Comparison of ENCODE assay signal across 9 mouse cellular contexts in the genomic region with DNA sequence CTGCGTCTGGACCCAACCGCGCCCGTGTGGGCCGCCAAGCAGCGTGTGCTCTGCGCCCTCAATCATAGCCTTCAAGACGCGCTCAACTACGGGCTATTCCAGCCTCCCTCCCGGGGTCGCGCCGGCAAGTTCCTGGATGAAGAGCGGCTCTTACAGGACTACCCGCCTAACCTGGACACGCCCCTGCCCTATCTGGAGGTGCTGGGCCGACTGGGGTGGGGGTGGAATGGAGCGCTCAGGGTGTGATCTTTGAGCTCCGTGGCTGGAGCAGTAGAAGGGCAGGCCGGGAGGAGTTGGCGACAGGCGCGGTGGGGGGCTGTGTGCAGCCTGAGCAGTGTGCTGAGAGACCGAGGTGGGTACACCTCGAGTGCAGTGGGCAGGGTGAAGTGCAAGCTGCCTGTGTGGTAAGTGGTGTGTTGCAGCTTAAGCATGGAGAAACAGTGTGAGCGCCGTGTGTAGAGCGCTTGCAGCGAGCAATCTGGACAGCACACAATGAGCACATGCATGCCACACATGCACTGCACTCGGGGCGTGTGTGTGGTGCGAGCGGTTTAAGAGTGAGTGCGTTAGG. TPM values are rescaled to one million over a fixed set of nuclear protein-coding genes. Genes with fewer than 3 reads are reported as not detected.
DNase-seq lines count a peak whose midpoint lies in the region; ATAC-seq and TF ChIP-seq lines count a peak whose summit lies in the region.
"Had no signal": no experiment of that assay in that cellular context is flagged by ENCODE, and none has a peak within 500 bp of the region (broad histone marks: within the 10 kb centered on the region; RNA-seq: fewer than 3 reads in every experiment).

No protein-coding gene starts in this region.

- H3K27me3 ChIP-seq in testis, adult 2 months (ENCODE audit: control insufficient read depth, insufficient read depth, low read length), result no peaks in the 10 kb centered on the region; the same call in 1 of the 2 replicates
- peaks cover 52% of the 10 kb centered on the region for H3K27me3 ChIP-seq in heart, postnatal 0 days (ENCODE audit: control insufficient read depth, insufficient read depth, low read length)
- H3K27me3 ChIP-seq in liver, embryonic 16.5 days (ENCODE audit: control insufficient read depth, insufficient read depth, low read depth, low read length), result peaks cover 39% of the 10 kb centered on the region

- no peak for ATAC-seq in heart, postnatal 0 days (ENCODE audit: insufficient read depth, low read depth)
- ATAC-seq in liver, embryonic 16.5 days (ENCODE audit: low read depth), result peak; percentile 50; the same call in 1 of the 2 replicates

- peak overlapping the region; percentile 15; the same call in 1 of the 2 replicates for H3K4me3 ChIP-seq in testis, adult 2 months (ENCODE audit: control insufficient read depth, low read depth, low read length)
- H3K4me3 ChIP-seq in heart, postnatal 0 days (ENCODE audit: low read depth, low read length), result peak overlapping the region; percentile 73
- peak overlapping the region; percentile 66 for H3K4me3 ChIP-seq in liver, embryonic 16.5 days (ENCODE audit: low read depth, low read length)

- no peak for TF ChIP-seq POLR2A in testis, adult 2 months (IDR thresholded peaks at IDR 0.05; ENCODE audit: control insufficient read depth, low read depth, low read length)

- peak overlapping the region; percentile 81 for H3K4me2 ChIP-seq in heart, postnatal 0 days (ENCODE audit: low read depth, low read length)
- H3K4me2 ChIP-seq in liver, embryonic 16.5 days (ENCODE audit: low read depth, low read length), result peak overlapping the region; percentile 89

- H3K27ac ChIP-seq in testis, adult 2 months (ENCODE audit: control insufficient read depth, insufficient read depth, low read depth, low read length), result no peak overlapping the region
- no peak overlapping the region for H3K27ac ChIP-seq in heart, postnatal 0 days (ENCODE audit: low read depth)
- no peak overlapping the region for H3K27ac ChIP-seq in liver, embryonic 16.5 days (ENCODE audit: low read length)

- peaks cover 12% of the 10 kb centered on the region for H3K4me1 ChIP-seq in testis, adult 2 months (ENCODE audit: control insufficient read depth, insufficient read depth, low read length)
- H3K4me1 ChIP-seq in heart, postnatal 0 days (ENCODE audit: control insufficient read depth, insufficient read depth), result no peaks in the 10 kb centered on the region; the same call in 1 of the 2 replicates
- H3K4me1 ChIP-seq in liver, embryonic 16.5 days (ENCODE audit: control insufficient read depth, low read depth, low read length), result peaks cover 21% of the 10 kb centered on the region

- TF ChIP-seq EP300 in heart, postnatal 0 days (IDR thresholded peaks at IDR 0.05; ENCODE audit: low read depth), result no peak

- WGBS in heart, postnatal 0 days, result 4% methylated on average over 35 of the region's 35 CpGs
- WGBS in liver, embryonic 16.5 days (ENCODE audit: insufficient replicate concordance), result 7% methylated on average over 35 of the region's 35 CpGs

- no peaks in the 10 kb centered on the region for H3K9me3 ChIP-seq in heart, postnatal 0 days (replicated peaks; ENCODE audit: control insufficient read depth, low read length)
- no peaks in the 10 kb centered on the region for H3K9me3 ChIP-seq in liver, embryonic 16.5 days (replicated peaks; ENCODE audit: control insufficient read depth, low read length)

- no peak for TF ChIP-seq CTCF in testis, adult 2 months (IDR thresholded peaks at IDR 0.05; ENCODE audit: control insufficient read depth, insufficient read depth, insufficient replicate concordance, low read depth, low read length)
- no peak for TF ChIP-seq CTCF in heart, postnatal 0 days (IDR thresholded peaks at IDR 0.05; ENCODE audit: low read depth)

- H3K36me3 ChIP-seq in testis, adult 2 months (ENCODE audit: control insufficient read depth, insufficient read depth, low read length), result no peaks in the 10 kb centered on the region
- H3K36me3 ChIP-seq in heart, postnatal 0 days (replicated peaks; ENCODE audit: control insufficient read depth, insufficient read depth, low read length), result 0 out of 2 replicates have a peak, but pooled peaks cover 6% of the 10 kb centered on the region
- no peaks in the 10 kb centered on the region for H3K36me3 ChIP-seq in liver, embryonic 16.5 days (ENCODE audit: control insufficient read depth, insufficient read depth)

- peak; percentile 23 to 60 for DNase-seq in adrenal gland, adult (ENCODE audit: inconsistent age in 2 of 2, low spot score in 1 of 2)
- DNase-seq in adrenal gland, adult 2 months, result no peak
- no peak for DNase-seq in testis, postnatal 10 days (ENCODE audit: low spot score)
- no peak for DNase-seq in heart, postnatal 0 days (ENCODE audit: low spot score)
- DNase-seq in layer of hippocampus, adult 11-12 months (ENCODE audit: low spot score), result no peak
- no peak for DNase-seq in spleen, adult 18-20 months

- H3K9ac ChIP-seq in heart, postnatal 0 days (replicated peaks; ENCODE audit: low read depth, low read length), result peak overlapping the region; percentile 54; the same call in 1 of the 2 replicates
- peak overlapping the region; percentile 47; the same call in 1 of the 2 replicates for H3K9ac ChIP-seq in liver, embryonic 16.5 days (ENCODE audit: low read depth, low read length)

RNA-seq across cellular contexts. Expression of gene Shank3, which starts 0.9 kb away (rescaled TPM):
- 10 to 100 TPM; 32.7 to 36.9 TPM for total RNA-seq in adrenal gland, adult 2 months (2021)
- polyA plus RNA-seq in adrenal gland, adult 2 months (2012; rRNA removed), result 50.9 and 64.1 TPM in 2 replicates
- 1.1 and 1.8 TPM in 2 replicates for polyA plus RNA-seq in testis, adult 2 months (2012; rRNA removed)
- 17.1 and 26.5 TPM in 2 replicates for total RNA-seq in heart, postnatal 0 days (2014; rRNA removed; ENCODE audit: low replicate concordance)
- 0.81 and 1.1 TPM in 2 replicates for polyA plus RNA-seq in heart, postnatal 0 days (2015; fragmentation: Nextera tagmentation; extraction: Ambion mirVana)
- 0.20 and 0.33 TPM in 2 replicates for polyA plus RNA-seq in liver, embryonic 16.5 days (2015; fragmentation: Nextera tagmentation; extraction: Ambion mirVana)

RNA-seq across cellular contexts. Expression of gene Arsa, which starts 23.1 kb away (rescaled TPM):
- 10 to 100 TPM; 16.6 to 24.5 TPM for total RNA-seq in adrenal gland, adult 2 months (2021)
- 57.6 and 67.8 TPM in 2 replicates for polyA plus RNA-seq in adrenal gland, adult 2 months (2012; rRNA removed)
- 221 and 236 TPM in 2 replicates for polyA plus RNA-seq in testis, adult 2 months (2012; rRNA removed)
- total RNA-seq in heart, postnatal 0 days (2014; rRNA removed; ENCODE audit: low replicate concordance), result 14.1 and 17.6 TPM in 2 replicates
- polyA plus RNA-seq in heart, postnatal 0 days (2015; fragmentation: Nextera tagmentation; extraction: Ambion mirVana), result 10.4 and 12.7 TPM in 2 replicates
- polyA plus RNA-seq in liver, embryonic 16.5 days (2015; fragmentation: Nextera tagmentation; extraction: Ambion mirVana), result 4.3 and 5.0 TPM in 2 replicates

RNA-seq across cellular contexts. Expression of gene Mapk8ip2, which starts 46.6 kb away (rescaled TPM):
- 10 to 100 TPM in 1 of 2 experiments, 1 to 10 TPM in 1; 8.7 to 10.5 TPM for total RNA-seq in adrenal gland, adult 2 months (2021)
- 4.4 and 7.1 TPM in 2 replicates for polyA plus RNA-seq in adrenal gland, adult 2 months (2012; rRNA removed)
- 31.9 and 34.3 TPM in 2 replicates for polyA plus RNA-seq in testis, adult 2 months (2012; rRNA removed)
- total RNA-seq in heart, postnatal 0 days (2014; rRNA removed; ENCODE audit: low replicate concordance), result 0.84 TPM in 1 of 2 replicates, not detected in the other
- 0.15 and 0.23 TPM in 2 replicates for polyA plus RNA-seq in heart, postnatal 0 days (2015; fragmentation: Nextera tagmentation; extraction: Ambion mirVana)
- polyA plus RNA-seq in liver, embryonic 16.5 days (2015; fragmentation: Nextera tagmentation; extraction: Ambion mirVana), result 0.26 TPM in 1 of 2 replicates, not detected in the other
- total RNA-seq: hematopoietic stem cell, adult 5-6 weeks had no signal

Comparison
In these comparisons a context has a peak if more than half of its experiments do, and no peak if none do; other contexts are left out.
1. DNase-seq: peak in adrenal gland, adult (2 of 2); none in adrenal gland, adult 2 months (single experiment), testis, postnatal 10 days (single experiment), heart, postnatal 0 days (single experiment), layer of hippocampus, adult 11-12 months (single experiment) and spleen, adult 18-20 months (0 of 2).
2. H3K4me3 ChIP-seq: peak in every context shown above with its lines; median percentile 73 in heart, postnatal 0 days; 66 in liver, embryonic 16.5 days; 15 in testis, adult 2 months.
3. RNA of gene Shank3, which starts 0.9 kb away (polyA plus RNA-seq): 50.9 to 64.1 TPM in adrenal gland, adult 2 months; 0.81 to 1.1 TPM in heart, postnatal 0 days, 1.1 to 1.8 TPM in testis, adult 2 months and 0.20 to 0.33 TPM in liver, embryonic 16.5 days; every median in the first group is over 10 times any median in the second.